Mouse (Mus musculus): Measurements from ENCODE around the gene Bace1. TPM values are rescaled to one million over a fixed set of nuclear protein-coding genes. Genes with fewer than 3 reads are reported as not detected.

Bace1 gene
- total and polyA plus RNA-seq, 2 experiments from 2014 or later: 17.8 to 52.6 TPM

DNA sequence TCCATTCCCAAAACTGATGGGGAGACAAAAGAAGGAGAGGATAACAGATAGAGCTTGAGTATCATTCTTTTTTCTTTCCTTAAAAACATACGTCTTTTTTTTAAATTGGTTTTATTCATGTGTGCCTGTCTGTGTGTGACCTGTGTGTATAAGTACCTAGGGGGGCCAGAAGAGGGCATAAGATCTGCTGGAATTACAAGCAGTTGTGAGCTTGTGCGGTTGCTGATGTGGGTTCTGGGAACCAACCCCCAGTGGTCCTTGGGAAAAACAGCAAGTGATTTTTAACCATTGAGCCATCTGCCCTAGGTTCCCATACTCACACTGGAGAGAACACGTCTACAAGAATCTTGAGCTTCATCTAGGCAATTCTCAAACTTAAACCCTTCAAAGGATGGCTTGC is 41.1 kb upstream of the Bace1 start:
- H3K4me1 ChIP-seq (ENCODE audit: control insufficient read depth, insufficient read depth): no peaks in the 10 kb centered on the region
- no peak overlapping the region for H3K4me2 ChIP-seq (ENCODE audit: low read depth, low read length)
- H3K9me3 ChIP-seq (replicated peaks; ENCODE audit: control insufficient read depth, low read length): no peaks in the 10 kb centered on the region
- no peak overlapping the region for H3K27ac ChIP-seq (ENCODE audit: low read depth)
- H3K4me3 ChIP-seq (ENCODE audit: low read depth, low read length): no peak overlapping the region
- no peak overlapping the region for H3K9ac ChIP-seq (replicated peaks; ENCODE audit: low read depth, low read length)
- H3K36me3 ChIP-seq (replicated peaks; ENCODE audit: control insufficient read depth, insufficient read depth, low read length): peaks cover 22% of the 10 kb centered on the region
- ATAC-seq (ENCODE audit: insufficient read depth, low read depth) (no peak), DNase-seq (ENCODE audit: low spot score) (no peak)
- 86% methylated on average over 3 of the region's 3 CpGs for WGBS
- H3K27me3 ChIP-seq (ENCODE audit: control insufficient read depth, insufficient read depth, low read length): no peaks in the 10 kb centered on the region
- no peak for TF ChIP-seq CTCF (IDR thresholded peaks at IDR 0.05; ENCODE audit: low read depth)
- no peak for TF ChIP-seq EP300 (IDR thresholded peaks at IDR 0.05; ENCODE audit: low read depth)

DNA sequence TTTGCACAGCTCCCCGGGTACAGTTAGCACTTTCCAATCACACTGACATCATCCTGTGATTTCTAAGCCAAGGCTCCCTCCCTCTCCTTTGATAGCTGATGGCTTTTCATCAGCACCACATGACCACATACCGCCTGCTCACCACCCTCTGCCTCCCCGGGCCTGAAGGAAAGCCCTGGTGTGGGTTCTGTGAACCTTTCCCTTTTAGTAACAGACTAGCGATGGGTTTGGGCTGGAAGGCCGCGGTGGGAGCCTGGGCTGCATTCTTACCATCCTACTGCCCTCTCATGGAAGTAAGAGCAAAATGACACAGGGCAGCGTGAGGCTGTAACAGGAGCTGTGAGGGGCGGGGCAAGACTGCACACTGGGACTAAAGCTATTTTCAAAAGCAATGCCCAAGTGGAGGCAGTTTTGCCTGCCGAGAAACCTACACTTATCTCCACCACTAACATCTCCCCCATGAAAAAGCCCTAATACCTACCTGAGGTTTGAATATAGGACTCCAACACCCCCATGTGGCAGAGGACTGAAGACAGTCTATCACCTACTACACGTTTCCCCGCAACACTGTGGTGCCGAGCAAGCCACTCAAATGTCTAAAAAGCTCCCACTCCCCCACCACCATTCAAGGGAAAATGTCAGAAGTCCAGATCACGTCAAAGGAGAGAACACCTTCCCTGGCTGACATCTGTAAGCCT is 39.8 kb upstream of the Bace1 start:
- Histone ChIP-seq H3K9ac (replicated peaks; ENCODE audit: low read depth, low read length) (no peak overlapping the region), H3K4me1 (ENCODE audit: control insufficient read depth, insufficient read depth) (no peaks in the 10 kb centered on the region), H3K27ac (ENCODE audit: low read depth) (no peak overlapping the region), H3K4me2 (ENCODE audit: low read depth, low read length) (peak overlapping the region; percentile 32), H3K9me3 (replicated peaks; ENCODE audit: control insufficient read depth, low read length) (no peaks in the 10 kb centered on the region), H3K4me3 (ENCODE audit: low read depth, low read length) (no peak overlapping the region), H3K27me3 (ENCODE audit: control insufficient read depth, insufficient read depth, low read length) (no peaks in the 10 kb centered on the region), H3K36me3 (replicated peaks; ENCODE audit: control insufficient read depth, insufficient read depth, low read length) (peaks cover 13% of the 10 kb centered on the region)
- peak; percentile 83 for DNase-seq (ENCODE audit: low spot score)
- TF ChIP-seq EP300 (IDR thresholded peaks at IDR 0.05; ENCODE audit: low read depth) (no peak), CTCF (IDR thresholded peaks at IDR 0.05; ENCODE audit: low read depth) (peak; percentile 58)
- WGBS: 18% methylated on average over 13 of the region's 13 CpGs
- peak; percentile 84 for ATAC-seq (ENCODE audit: insufficient read depth, low read depth)

DNA sequence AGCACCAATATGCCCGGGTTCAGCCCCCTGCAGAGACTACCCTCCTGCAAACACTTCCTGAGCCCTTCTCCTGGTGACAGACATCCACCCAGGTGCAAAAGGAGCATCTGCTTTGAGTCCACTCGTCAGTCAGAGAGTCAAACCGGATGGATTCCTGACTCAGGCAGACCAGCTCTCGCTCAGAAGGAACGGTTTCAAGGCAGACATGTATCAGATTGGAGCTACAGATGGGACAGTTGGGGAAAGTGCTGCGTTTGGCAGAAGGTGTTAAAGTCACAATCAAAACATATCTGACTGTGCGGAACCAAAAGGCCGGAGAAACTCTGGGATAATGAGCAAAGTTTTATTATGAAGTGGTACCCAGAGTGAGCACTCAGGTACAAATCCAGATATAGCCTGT is 39.0 kb upstream of the Bace1 start:
- Histone ChIP-seq H3K4me3 (ENCODE audit: low read depth, low read length) (no peak overlapping the region), H3K27ac (ENCODE audit: low read depth) (no peak overlapping the region), H3K9me3 (replicated peaks; ENCODE audit: control insufficient read depth, low read length) (no peaks in the 10 kb centered on the region), H3K9ac (replicated peaks; ENCODE audit: low read depth, low read length) (no peak overlapping the region), H3K36me3 (replicated peaks; ENCODE audit: control insufficient read depth, insufficient read depth, low read length) (0 out of 2 replicates have a peak, but pooled peaks cover 7% of the 10 kb centered on the region), H3K4me1 (ENCODE audit: control insufficient read depth, insufficient read depth) (no peaks in the 10 kb centered on the region), H3K27me3 (ENCODE audit: control insufficient read depth, insufficient read depth, low read length) (no peaks in the 10 kb centered on the region), H3K4me2 (ENCODE audit: low read depth, low read length) (no peak overlapping the region)
- WGBS: 75% methylated on average over 8 of the region's 8 CpGs
- ATAC-seq (ENCODE audit: insufficient read depth, low read depth) (no peak), DNase-seq (ENCODE audit: low spot score) (no peak)
- no peak for TF ChIP-seq CTCF (IDR thresholded peaks at IDR 0.05; ENCODE audit: low read depth)
- TF ChIP-seq EP300 (IDR thresholded peaks at IDR 0.05; ENCODE audit: low read depth): no peak

GRCm38 (mm10) chr9:45803070-45803774 is 35.2 kb upstream of the Bace1 start:
- TF ChIP-seq CTCF (IDR thresholded peaks at IDR 0.05; ENCODE audit: low read depth) (no peak), EP300 (IDR thresholded peaks at IDR 0.05; ENCODE audit: low read depth) (no peak)
- WGBS: 87% methylated on average over 21 of the region's 21 CpGs
- H3K27ac ChIP-seq (ENCODE audit: low read depth): no peak overlapping the region

DNA sequence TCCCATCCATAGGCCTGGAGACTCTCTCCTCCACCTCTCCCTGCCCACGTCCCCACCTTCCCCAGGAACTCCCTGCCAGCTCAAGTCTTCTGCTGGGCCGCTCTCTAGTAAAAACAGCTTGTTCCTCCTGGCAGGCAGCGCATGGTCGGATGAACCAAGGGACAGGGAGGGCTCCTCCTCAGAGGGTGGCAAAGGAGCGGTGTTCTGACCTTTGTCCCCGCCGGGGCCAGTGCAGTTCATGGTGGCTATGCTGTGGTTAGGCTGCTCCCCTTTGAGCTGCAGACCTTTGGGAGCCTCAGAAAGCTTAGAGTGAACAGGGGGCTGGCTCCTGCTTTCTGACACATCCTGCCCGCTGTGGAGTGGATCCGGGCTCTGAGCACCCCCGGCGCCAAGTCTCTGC is 31.5 kb upstream of the Bace1 start:
- no peak overlapping the region for H3K27ac ChIP-seq (ENCODE audit: low read depth)
- WGBS: 93% methylated on average over 11 of the region's 11 CpGs
- ATAC-seq (ENCODE audit: insufficient read depth, low read depth): no peak

More at GRCm38 (mm10) chr9:45803070-45803774, 35.2 kb upstream of the Bace1 start:
- H3K9me3 ChIP-seq (replicated peaks; ENCODE audit: control insufficient read depth, low read length): no peaks in the 10 kb centered on the region
- H3K4me2 ChIP-seq (ENCODE audit: low read depth, low read length): no peak overlapping the region
- H3K4me1 ChIP-seq (ENCODE audit: control insufficient read depth, insufficient read depth): no peaks in the 10 kb centered on the region
- ATAC-seq (ENCODE audit: insufficient read depth, low read depth) (no peak), DNase-seq (ENCODE audit: low spot score) (no peak)
- H3K27me3 ChIP-seq (ENCODE audit: control insufficient read depth, insufficient read depth, low read length): no peaks in the 10 kb centered on the region
- H3K4me3 ChIP-seq (ENCODE audit: low read depth, low read length): no peak overlapping the region
- H3K36me3 ChIP-seq (replicated peaks; ENCODE audit: control insufficient read depth, insufficient read depth, low read length): peaks cover 21% of the 10 kb centered on the region
- H3K9ac ChIP-seq (replicated peaks; ENCODE audit: low read depth, low read length): no peak overlapping the region

More for the DNA sequence above, 31.5 kb upstream of the Bace1 start:
- Histone ChIP-seq H3K4me1 (ENCODE audit: control insufficient read depth, insufficient read depth) (no peaks in the 10 kb centered on the region), H3K4me2 (ENCODE audit: low read depth, low read length) (no peak overlapping the region), H3K27me3 (ENCODE audit: control insufficient read depth, insufficient read depth, low read length) (no peaks in the 10 kb centered on the region), H3K36me3 (replicated peaks; ENCODE audit: control insufficient read depth, insufficient read depth, low read length) (peaks cover 14% of the 10 kb centered on the region), H3K4me3 (ENCODE audit: low read depth, low read length) (no peak overlapping the region), H3K9me3 (replicated peaks; ENCODE audit: control insufficient read depth, low read length) (no peaks in the 10 kb centered on the region), H3K9ac (replicated peaks; ENCODE audit: low read depth, low read length) (no peak overlapping the region)
- no peak for DNase-seq (ENCODE audit: low spot score)
- TF ChIP-seq CTCF (IDR thresholded peaks at IDR 0.05; ENCODE audit: low read depth) (no peak), EP300 (IDR thresholded peaks at IDR 0.05; ENCODE audit: low read depth) (no peak)
